Mouse (Mus musculus) olfactory bulb, adult 2 months (tissue): Measurements from ENCODE around the gene Prpf6.

Experiments
- CTCF ChIP-seq: fragments of 200-500 bp; IDR thresholded peaks from 2 replicates; pipeline ENCODE4 v1.5.1; 2012; ENCODE audit warnings: low read depth, mild to moderate bottlenecking, low read length, moderate library complexity; ENCODE audit not compliant: insufficient read depth
- POLR2A ChIP-seq: fragments of 200-500 bp; IDR thresholded peaks from 2 replicates; pipeline ENCODE4 v1.6.1; 2012; ENCODE audit warnings: mild to moderate bottlenecking, low read depth, low read length, moderate library complexity; ENCODE audit not compliant: insufficient read depth

DNA sequence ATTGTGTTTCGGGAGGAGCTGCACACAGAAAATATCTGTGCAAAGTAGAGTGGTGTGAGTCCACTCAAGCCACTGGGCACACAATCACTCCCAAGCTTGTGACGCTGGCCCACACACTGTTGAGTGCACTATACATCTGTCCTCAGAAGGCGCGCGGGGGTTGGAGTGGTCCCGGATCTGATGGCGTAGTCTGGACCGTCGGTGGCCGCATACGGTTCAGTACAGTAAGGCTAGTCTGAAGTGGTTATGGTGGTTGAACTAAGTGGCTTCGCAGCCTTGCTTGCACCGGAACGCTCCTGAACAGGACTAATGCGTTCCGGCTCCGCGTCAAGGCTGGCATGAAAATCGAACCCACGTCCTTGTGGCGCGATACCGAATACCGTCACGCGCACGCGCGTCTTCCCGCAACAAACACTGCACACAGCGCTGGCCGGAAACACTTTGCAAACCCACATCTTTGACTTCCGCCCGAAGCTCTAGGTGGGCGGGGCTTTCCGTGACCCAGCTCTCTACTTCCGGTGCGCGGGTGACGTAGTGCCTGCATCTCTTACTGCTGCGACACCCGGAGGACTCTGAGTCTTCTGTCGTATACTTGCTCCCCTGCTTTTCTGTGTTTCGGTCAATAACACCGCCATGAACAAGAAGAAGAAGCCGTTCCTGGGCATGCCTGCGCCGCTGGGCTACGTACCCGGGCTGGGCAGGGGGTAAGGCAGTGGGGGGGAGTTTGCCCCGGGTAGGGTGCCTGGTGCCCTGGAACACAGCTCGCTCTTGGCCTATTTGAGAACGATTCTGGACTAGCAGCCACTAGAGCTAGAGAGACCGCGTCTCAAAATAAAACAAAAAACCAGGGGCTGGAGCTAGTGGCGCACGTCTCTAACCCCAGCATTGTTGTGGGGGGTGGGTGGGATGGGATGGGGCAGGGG lies 9.4 kb downstream of the Prpf6 start:
- TF ChIP-seq POLR2A, result peak; percentile 77
- no peak for TF ChIP-seq CTCF
